Mouse (Mus musculus): ENCODE data around the gene Lpcat4. TPM values are rescaled to one million over a fixed set of nuclear protein-coding genes. Genes with fewer than 3 reads are reported as not detected.
A peak's percentile ranks its signal among the peaks of the same experiment; 100 is the strongest.

Gene Lpcat4
- polyA plus RNA-seq, 1 experiment from 2014 or later = 8.9 TPM

GRCm38 (mm10) chr2:112266242-112266592, 26.9 kb downstream of the Lpcat4 start, which contains the start of gene Gm21985:
TSS of gene Gm21985 (plus strand) at chr2:112266314.
- WGBS = 2% methylated on average over 11 of the region's 11 CpGs
- peak; percentile 36 for ATAC-seq (ENCODE audit: low FRiP score)
- Histone ChIP-seq H3K27ac (ENCODE audit: low read depth, low read length) (peak within 1 kb of the TSS; percentile 89), H3K36me3 (ENCODE audit: control insufficient read depth, insufficient read depth, low read length) (no peaks in the 10 kb centered on the region), H3K4me2 (peak within 1 kb of the TSS; percentile 67), H3K27me3 (ENCODE audit: control insufficient read depth, insufficient read depth, low read length) (no peaks in the 10 kb centered on the region), H3K4me1 (ENCODE audit: control insufficient read depth, insufficient read depth, low read length) (peaks cover 16% of the 10 kb centered on the region), H3K9ac (ENCODE audit: low read length) (peak within 1 kb of the TSS; percentile 77), H3K4me3 (ENCODE audit: low read depth, low read length) (peak within 1 kb of the TSS; percentile 77), H3K9me3 (ENCODE audit: control insufficient read depth, low read length) (no peaks in the 10 kb centered on the region)
- DNase-seq (ENCODE audit: low spot score, missing footprints) = no peak

- H3K27me3 ChIP-seq (ENCODE audit: control insufficient read depth, insufficient read depth, low read length) = no peaks in the 10 kb centered on the region
- H3K9ac ChIP-seq (ENCODE audit: low read length) = peak overlapping the region; percentile 6; the same call in 1 of the 2 replicates
Observed at GRCm38 (mm10) chr2:112266780-112267179, 27.5 kb downstream of the Lpcat4 start.

GRCm38 (mm10) chr2:112267547-112268269, 28.4 kb downstream of the Lpcat4 start:
- Histone ChIP-seq H3K36me3 (ENCODE audit: control insufficient read depth, insufficient read depth, low read length) (no peaks in the 10 kb centered on the region), H3K4me2 (no peak overlapping the region), H3K4me1 (ENCODE audit: control insufficient read depth, insufficient read depth, low read length) (peaks cover 14% of the 10 kb centered on the region), H3K27ac (ENCODE audit: low read depth, low read length) (no peak overlapping the region), H3K9me3 (ENCODE audit: control insufficient read depth, low read length) (no peaks in the 10 kb centered on the region), H3K9ac (ENCODE audit: low read length) (no peak overlapping the region), H3K27me3 (ENCODE audit: control insufficient read depth, insufficient read depth, low read length) (no peaks in the 10 kb centered on the region), H3K4me3 (ENCODE audit: low read depth, low read length) (no peak overlapping the region)
- DNase-seq (ENCODE audit: low spot score, missing footprints) (no peak), ATAC-seq (ENCODE audit: low FRiP score) (no peak)
- 85% methylated on average over 8 of the region's 8 CpGs for WGBS

More at GRCm38 (mm10) chr2:112266780-112267179, 27.5 kb downstream of the Lpcat4 start:
- no peak overlapping the region for H3K27ac ChIP-seq (ENCODE audit: low read depth, low read length)
- 77% methylated on average over 10 of the region's 10 CpGs for WGBS
- no peaks in the 10 kb centered on the region for H3K36me3 ChIP-seq (ENCODE audit: control insufficient read depth, insufficient read depth, low read length)
- peaks cover 16% of the 10 kb centered on the region for H3K4me1 ChIP-seq (ENCODE audit: control insufficient read depth, insufficient read depth, low read length)
- DNase-seq (ENCODE audit: low spot score, missing footprints) (no peak), ATAC-seq (ENCODE audit: low FRiP score) (no peak)
- H3K4me3 ChIP-seq (ENCODE audit: low read depth, low read length) = peak overlapping the region; percentile 77
- no peaks in the 10 kb centered on the region for H3K9me3 ChIP-seq (ENCODE audit: control insufficient read depth, low read length)
- H3K4me2 ChIP-seq = peak overlapping the region; percentile 67

GRCm38 (mm10) chr2:112270011-112270410, 30.7 kb downstream of the Lpcat4 start:
- no peak overlapping the region for H3K4me2 ChIP-seq

GRCm38 (mm10) chr2:112272909-112273308, 33.6 kb downstream of the Lpcat4 start:
- ATAC-seq (ENCODE audit: low FRiP score) (no peak), DNase-seq (ENCODE audit: low spot score, missing footprints) (no peak)
- Histone ChIP-seq H3K27ac (ENCODE audit: low read depth, low read length) (no peak overlapping the region), H3K4me1 (ENCODE audit: control insufficient read depth, insufficient read depth, low read length) (no peaks in the 10 kb centered on the region), H3K36me3 (ENCODE audit: control insufficient read depth, insufficient read depth, low read length) (no peaks in the 10 kb centered on the region), H3K9ac (ENCODE audit: low read length) (no peak overlapping the region), H3K4me3 (ENCODE audit: low read depth, low read length) (no peak overlapping the region), H3K9me3 (ENCODE audit: control insufficient read depth, low read length) (no peaks in the 10 kb centered on the region), H3K27me3 (ENCODE audit: control insufficient read depth, insufficient read depth, low read length) (no peaks in the 10 kb centered on the region), H3K4me2 (no peak overlapping the region)
- 80% methylated on average over 2 of the region's 2 CpGs for WGBS

More at GRCm38 (mm10) chr2:112270011-112270410, 30.7 kb downstream of the Lpcat4 start:
- Histone ChIP-seq H3K4me1 (ENCODE audit: control insufficient read depth, insufficient read depth, low read length) (peaks cover 10% of the 10 kb centered on the region; the same call in 1 of the 2 replicates), H3K9ac (ENCODE audit: low read length) (no peak overlapping the region), H3K27me3 (ENCODE audit: control insufficient read depth, insufficient read depth, low read length) (no peaks in the 10 kb centered on the region), H3K4me3 (ENCODE audit: low read depth, low read length) (no peak overlapping the region), H3K27ac (ENCODE audit: low read depth, low read length) (no peak overlapping the region), H3K36me3 (ENCODE audit: control insufficient read depth, insufficient read depth, low read length) (no peaks in the 10 kb centered on the region), H3K9me3 (ENCODE audit: control insufficient read depth, low read length) (no peaks in the 10 kb centered on the region)
- no peak for ATAC-seq (ENCODE audit: low FRiP score)
- DNase-seq (ENCODE audit: low spot score, missing footprints) = no peak
- WGBS = 89% methylated on average over 2 of the region's 2 CpGs

- no peaks in the 10 kb centered on the region for H3K4me1 ChIP-seq (ENCODE audit: control insufficient read depth, insufficient read depth, low read length)
- no peaks in the 10 kb centered on the region for H3K9me3 ChIP-seq (ENCODE audit: control insufficient read depth, low read length)
- H3K27me3 ChIP-seq (ENCODE audit: control insufficient read depth, insufficient read depth, low read length) = no peaks in the 10 kb centered on the region
- ATAC-seq (ENCODE audit: low FRiP score) = no peak
- H3K4me2 ChIP-seq = no peak overlapping the region
- no peaks in the 10 kb centered on the region for H3K36me3 ChIP-seq (ENCODE audit: control insufficient read depth, insufficient read depth, low read length)
- no peak for DNase-seq (ENCODE audit: low spot score, missing footprints)
- H3K9ac ChIP-seq (ENCODE audit: low read length) = no peak overlapping the region
- H3K4me3 ChIP-seq (ENCODE audit: low read depth, low read length) = no peak overlapping the region
- no peak overlapping the region for H3K27ac ChIP-seq (ENCODE audit: low read depth, low read length)
- 91% methylated on average over 6 of the region's 6 CpGs for WGBS
Observed at GRCm38 (mm10) chr2:112273474-112273873, 34.2 kb downstream of the Lpcat4 start.

- 95% methylated on average over 3 of the region's 3 CpGs for WGBS
Observed at GRCm38 (mm10) chr2:112276870-112277269, 37.6 kb downstream of the Lpcat4 start.

GRCm38 (mm10) chr2:112282846-112283245, 43.6 kb downstream of the Lpcat4 start:
- Histone ChIP-seq H3K4me3 (ENCODE audit: low read depth, low read length) (no peak overlapping the region), H3K27me3 (ENCODE audit: control insufficient read depth, insufficient read depth, low read length) (no peaks in the 10 kb centered on the region), H3K9me3 (ENCODE audit: control insufficient read depth, low read length) (no peaks in the 10 kb centered on the region), H3K9ac (ENCODE audit: low read length) (no peak overlapping the region), H3K4me2 (no peak overlapping the region), H3K4me1 (ENCODE audit: control insufficient read depth, insufficient read depth, low read length) (no peaks in the 10 kb centered on the region), H3K27ac (ENCODE audit: low read depth, low read length) (no peak overlapping the region), H3K36me3 (ENCODE audit: control insufficient read depth, insufficient read depth, low read length) (no peaks in the 10 kb centered on the region)
- DNase-seq (ENCODE audit: low spot score, missing footprints) (no peak), ATAC-seq (ENCODE audit: low FRiP score) (no peak)
- 97% methylated on average over 1 of the region's 1 CpGs for WGBS

More at GRCm38 (mm10) chr2:112276870-112277269, 37.6 kb downstream of the Lpcat4 start:
- DNase-seq (ENCODE audit: low spot score, missing footprints) = no peak
- no peaks in the 10 kb centered on the region for H3K36me3 ChIP-seq (ENCODE audit: control insufficient read depth, insufficient read depth, low read length)
- no peaks in the 10 kb centered on the region for H3K27me3 ChIP-seq (ENCODE audit: control insufficient read depth, insufficient read depth, low read length)
- H3K4me3 ChIP-seq (ENCODE audit: low read depth, low read length) = no peak overlapping the region
- no peak for ATAC-seq (ENCODE audit: low FRiP score)
- H3K9me3 ChIP-seq (ENCODE audit: control insufficient read depth, low read length) = no peaks in the 10 kb centered on the region
- no peak overlapping the region for H3K4me2 ChIP-seq
- H3K27ac ChIP-seq (ENCODE audit: low read depth, low read length) = no peak overlapping the region
- H3K4me1 ChIP-seq (ENCODE audit: control insufficient read depth, insufficient read depth, low read length) = no peaks in the 10 kb centered on the region
- no peak overlapping the region for H3K9ac ChIP-seq (ENCODE audit: low read length)

- DNase-seq (ENCODE audit: low spot score, missing footprints) (peak; percentile 94), ATAC-seq (ENCODE audit: low FRiP score) (peak; percentile 94)
- H3K9ac ChIP-seq (ENCODE audit: low read length) = peak overlapping the region; percentile 71
- H3K9me3 ChIP-seq (ENCODE audit: control insufficient read depth, low read length) = no peaks in the 10 kb centered on the region
- no peaks in the 10 kb centered on the region for H3K36me3 ChIP-seq (ENCODE audit: control insufficient read depth, insufficient read depth, low read length)
- H3K4me3 ChIP-seq (ENCODE audit: low read depth, low read length) = peak overlapping the region; percentile 38
- H3K4me2 ChIP-seq = peak overlapping the region; percentile 79
- no peak overlapping the region for H3K27ac ChIP-seq (ENCODE audit: low read depth, low read length)
- under 1% methylated on average over 21 of the region's 21 CpGs for WGBS
- no peaks in the 10 kb centered on the region for H3K4me1 ChIP-seq (ENCODE audit: control insufficient read depth, insufficient read depth, low read length)
- no peaks in the 10 kb centered on the region for H3K27me3 ChIP-seq (ENCODE audit: control insufficient read depth, insufficient read depth, low read length)
Observed at GRCm38 (mm10) chr2:112284363-112285030, 45.2 kb downstream of the Lpcat4 start.
